Mouse (Mus musculus): ENCODE data around the gene Lrfn1.

- no peak for TF ChIP-seq CTCF (IDR thresholded peaks at IDR 0.05; ENCODE audit: low read depth, low read length)
- no peak for TF ChIP-seq GATA2 (IDR thresholded peaks at IDR 0.05; ENCODE audit: borderline replicate concordance, low read depth, low read length)
Observed at GRCm38 (mm10) chr7:28490410-28490809, 38.6 kb downstream of the Lrfn1 start.
